Mouse (Mus musculus) heart, adult 18-20 months (tissue): ENCODE results near the gene Tln1. TPM values are rescaled to one million over a fixed set of nuclear protein-coding genes. Genes with fewer than 3 reads are reported as not detected.

Experiments used
- total RNA-seq, 2 experiments: library from RNA; stranded (reverse); gene quantifications; 2 replicates each; pipeline ENCODE4 v1.2.3; 2021

Gene Tln1
- total RNA-seq, 2 experiments from 2014 or later: 98.2 to 111 TPM

Other genes with a start within 250 kb of the Tln1 start
- gene Rusc2, start 180.7 kb downstream of the Tln1 start, total RNA-seq: 10 to 100 TPM; 50.5 to 53.9 TPM
- gene Fam166b, start 133.6 kb downstream of the Tln1 start, total RNA-seq: under 1 TPM in 1 of 2 experiments, not detected in 1; 0.26 TPM
- 10 to 100 TPM; 30.8 to 32.7 TPM for gene Tesk1, start 120.8 kb downstream of the Tln1 start, total RNA-seq
- 1 to 10 TPM in 1 of 2 experiments, under 1 TPM in 1; 0.82 to 4.7 TPM for gene Cd72, start 108.1 kb downstream of the Tln1 start, total RNA-seq
- 1 to 10 TPM in 1 of 2 experiments, not detected in 1; 1.1 TPM for gene Sit1, start 79.0 kb downstream of the Tln1 start, total RNA-seq
- 10 to 100 TPM; 29.2 to 31.7 TPM for gene Ccdc107, start 69.8 kb downstream of the Tln1 start, total RNA-seq
- gene Arhgef39, start 63.0 kb downstream of the Tln1 start, total RNA-seq: under 1 TPM in 1 of 2 experiments, not detected in 1; 0.64 TPM
- gene Car9, start 55.7 kb downstream of the Tln1 start, total RNA-seq: under 1 TPM in 1 of 2 experiments, not detected in 1; 0.36 TPM
- 10 to 100 TPM; 32.1 to 35.2 TPM for gene Tpm2, start 38.9 kb downstream of the Tln1 start, total RNA-seq
- 10 to 100 TPM; 38.4 to 52.4 TPM for gene Creb3, start 359 bp downstream of the Tln1 start, total RNA-seq
- gene Rgp1, start 16.0 kb upstream of the Tln1 start, total RNA-seq: 10 to 100 TPM; 24.3 to 27.9 TPM
- 10 to 100 TPM in 1 of 2 experiments, 1 to 10 TPM in 1; 9.3 to 10.8 TPM for gene Gba2, start 16.2 kb upstream of the Tln1 start, total RNA-seq
- gene Msmp, start 21.8 kb upstream of the Tln1 start, total RNA-seq: under 1 TPM in 1 of 2 experiments, not detected in 1; 0.54 TPM
- gene Npr2, start 69.2 kb upstream of the Tln1 start, total RNA-seq: 10 to 100 TPM; 39.7 to 42.1 TPM
- not detected for gene Spag8, start 90.9 kb upstream of the Tln1 start, total RNA-seq
- gene Hint2, start 93.8 kb upstream of the Tln1 start, total RNA-seq: 100 to 1,000 TPM; 163 to 173 TPM
- gene Tmem8b, start 106.3 kb upstream of the Tln1 start, total RNA-seq: 10 to 100 TPM; 20.0 to 21.0 TPM
- gene Fam221b, start 106.5 kb upstream of the Tln1 start, total RNA-seq: under 1 TPM; 0.15 to 0.28 TPM
- not detected for gene Olfr70, start 138.1 kb upstream of the Tln1 start, total RNA-seq
- not detected for gene Olfr71, start 147.6 kb upstream of the Tln1 start, total RNA-seq
- gene Hrct1, start 164.5 kb upstream of the Tln1 start, total RNA-seq: 1 to 10 TPM; 4.2 to 4.9 TPM
- 1 to 10 TPM; 3.4 to 4.5 TPM for gene Spaar, start 167.3 kb upstream of the Tln1 start, total RNA-seq
- gene Olfr159, start 208.3 kb upstream of the Tln1 start, total RNA-seq: not detected